Mouse (Mus musculus): Measurements from ENCODE around the gene Pdzd2. TPM values are rescaled to one million over a fixed set of nuclear protein-coding genes. Genes with fewer than 3 reads are reported as not detected.

The Pdzd2 gene
- polyA plus RNA-seq, 2 experiments = 0.19 to 0.89 TPM

GRCm38 (mm10) chr15:12318451-12318850 lies 421.3 kb downstream of the Pdzd2 start:
- Histone ChIP-seq H3K9ac (replicated peaks) (no peak overlapping the region), H3K27ac (no peak overlapping the region), H3K36me3 (replicated peaks; ENCODE audit: control insufficient read depth, insufficient read depth, low read depth) (no peaks in the 10 kb centered on the region), H3K9me3 (ENCODE audit: control insufficient read depth, low read length) (no peaks in the 10 kb centered on the region), H3K4me2 (ENCODE audit: low read depth) (no peak overlapping the region), H3K4me1 (replicated peaks; ENCODE audit: control insufficient read depth in 2 of 2, insufficient read depth in 2 of 2, low read length in 1 of 2) (peaks cover 8 to 13% of the 10 kb centered on the region in 2 experiments), H3K4me3 (ENCODE audit: insufficient read depth in 1 of 2, low read depth in 2 of 2, low read length in 2 of 2) (no peak overlapping the region), H3K27me3 (ENCODE audit: control insufficient read depth, insufficient read depth, low read length) (no peaks in the 10 kb centered on the region)
- WGBS (ENCODE audit: insufficient replicate concordance) = 77% methylated on average over 8 of the region's 8 CpGs
- TF ChIP-seq EP300 (IDR thresholded peaks at IDR 0.05; ENCODE audit: low read depth) (no peak), CTCF (IDR thresholded peaks at IDR 0.05; ENCODE audit: low read depth) (no peak)
- ATAC-seq (ENCODE audit: insufficient read depth) (no peak), DNase-seq (ENCODE audit: low read depth in 3 of 3, low spot score in 3 of 3) (no peak)

- 24% methylated on average over 5 of the region's 5 CpGs for WGBS (ENCODE audit: insufficient replicate concordance)
- TF ChIP-seq CTCF (IDR thresholded peaks at IDR 0.05; ENCODE audit: low read depth) (no peak), EP300 (IDR thresholded peaks at IDR 0.05; ENCODE audit: low read depth) (no peak)
- no peaks in the 10 kb centered on the region for H3K27me3 ChIP-seq (ENCODE audit: control insufficient read depth, insufficient read depth, low read length)
- H3K4me2 ChIP-seq (ENCODE audit: low read depth) = no peak overlapping the region
- DNase-seq (ENCODE audit: low read depth in 3 of 3, low spot score in 3 of 3) (no peak), ATAC-seq (ENCODE audit: insufficient read depth) (no peak)
- no peaks in the 10 kb centered on the region for H3K36me3 ChIP-seq (replicated peaks; ENCODE audit: control insufficient read depth, insufficient read depth, low read depth)
- no peak overlapping the region for H3K27ac ChIP-seq
- H3K4me3 ChIP-seq (ENCODE audit: insufficient read depth in 1 of 2, low read depth in 2 of 2, low read length in 2 of 2) = no peak overlapping the region
- H3K4me1 ChIP-seq (replicated peaks; ENCODE audit: control insufficient read depth in 2 of 2, insufficient read depth in 2 of 2, low read length in 1 of 2) = peaks cover 4 to 10% of the 10 kb centered on the region in 2 experiments; a peak in 3 of 4 replicates
- no peaks in the 10 kb centered on the region for H3K9me3 ChIP-seq (ENCODE audit: control insufficient read depth, low read length)
- no peak overlapping the region for H3K9ac ChIP-seq (replicated peaks)
Measured at GRCm38 (mm10) chr15:12317290-12317689, 422.4 kb downstream of the Pdzd2 start.

- TF ChIP-seq EP300 (IDR thresholded peaks at IDR 0.05; ENCODE audit: low read depth) (no peak), CTCF (IDR thresholded peaks at IDR 0.05; ENCODE audit: low read depth) (no peak)
- Histone ChIP-seq H3K9me3 (ENCODE audit: control insufficient read depth, low read length) (no peaks in the 10 kb centered on the region), H3K4me1 (replicated peaks; ENCODE audit: control insufficient read depth in 2 of 2, insufficient read depth in 2 of 2, low read length in 1 of 2) (peaks cover 4 to 13% of the 10 kb centered on the region in 2 experiments; a peak in 3 of 4 replicates), H3K9ac (replicated peaks) (no peak overlapping the region), H3K4me2 (ENCODE audit: low read depth) (no peak overlapping the region), H3K4me3 (ENCODE audit: insufficient read depth in 1 of 2, low read depth in 2 of 2, low read length in 2 of 2) (no peak overlapping the region), H3K27ac (no peak overlapping the region), H3K36me3 (replicated peaks; ENCODE audit: control insufficient read depth, insufficient read depth, low read depth) (no peaks in the 10 kb centered on the region), H3K27me3 (ENCODE audit: control insufficient read depth, insufficient read depth, low read length) (no peaks in the 10 kb centered on the region)
- 57% methylated on average over 2 of the region's 2 CpGs for WGBS (ENCODE audit: insufficient replicate concordance)
- ATAC-seq (ENCODE audit: insufficient read depth) = no peak
- DNase-seq (ENCODE audit: low read depth in 3 of 3, low spot score in 3 of 3) = no peak
Measured at GRCm38 (mm10) chr15:12315996-12316395, 423.7 kb downstream of the Pdzd2 start.

GRCm38 (mm10) chr15:12314584-12314983 lies 425.1 kb downstream of the Pdzd2 start:
- ATAC-seq (ENCODE audit: insufficient read depth) = no peak
- Histone ChIP-seq H3K36me3 (replicated peaks; ENCODE audit: control insufficient read depth, insufficient read depth, low read depth) (no peaks in the 10 kb centered on the region), H3K9me3 (ENCODE audit: control insufficient read depth, low read length) (no peaks in the 10 kb centered on the region), H3K27me3 (ENCODE audit: control insufficient read depth, insufficient read depth, low read length) (no peaks in the 10 kb centered on the region), H3K4me2 (ENCODE audit: low read depth) (no peak overlapping the region), H3K9ac (replicated peaks) (no peak overlapping the region), H3K4me3 (ENCODE audit: insufficient read depth in 1 of 2, low read depth in 2 of 2, low read length in 2 of 2) (no peak overlapping the region), H3K4me1 (replicated peaks; ENCODE audit: control insufficient read depth in 2 of 2, insufficient read depth in 2 of 2, low read length in 1 of 2) (peaks cover 8 to 16% of the 10 kb centered on the region in 2 experiments), H3K27ac (no peak overlapping the region)
- no peak for DNase-seq (ENCODE audit: low read depth in 3 of 3, low spot score in 3 of 3)
- 74% methylated on average over 5 of the region's 5 CpGs for WGBS (ENCODE audit: insufficient replicate concordance)
- TF ChIP-seq CTCF (IDR thresholded peaks at IDR 0.05; ENCODE audit: low read depth) (no peak), EP300 (IDR thresholded peaks at IDR 0.05; ENCODE audit: low read depth) (no peak)

- 20% methylated on average over 1 of the region's 1 CpGs for WGBS (ENCODE audit: insufficient replicate concordance)
- Histone ChIP-seq H3K27me3 (ENCODE audit: control insufficient read depth, insufficient read depth, low read length) (no peaks in the 10 kb centered on the region), H3K36me3 (replicated peaks; ENCODE audit: control insufficient read depth, insufficient read depth, low read depth) (no peaks in the 10 kb centered on the region), H3K27ac (no peak overlapping the region), H3K4me3 (ENCODE audit: insufficient read depth in 1 of 2, low read depth in 2 of 2, low read length in 2 of 2) (no peak overlapping the region), H3K9me3 (ENCODE audit: control insufficient read depth, low read length) (no peaks in the 10 kb centered on the region), H3K4me2 (ENCODE audit: low read depth) (no peak overlapping the region), H3K9ac (replicated peaks) (no peak overlapping the region), H3K4me1 (replicated peaks; ENCODE audit: control insufficient read depth in 2 of 2, insufficient read depth in 2 of 2, low read length in 1 of 2) (peaks cover 8 to 16% of the 10 kb centered on the region in 2 experiments)
- TF ChIP-seq CTCF (IDR thresholded peaks at IDR 0.05; ENCODE audit: low read depth) = no peak
- TF ChIP-seq EP300 (IDR thresholded peaks at IDR 0.05; ENCODE audit: low read depth) = no peak
- ATAC-seq (ENCODE audit: insufficient read depth) (no peak), DNase-seq (ENCODE audit: low read depth in 3 of 3, low spot score in 3 of 3) (no peak)
Measured at GRCm38 (mm10) chr15:12313255-12313654, 426.5 kb downstream of the Pdzd2 start.
